Mouse (Mus musculus) CD4-positive naive resting alpha-beta T cell, adult 76 days (primary cell): ENCODE measurements around the gene Olfr868. TPM values are rescaled to one million over a fixed set of nuclear protein-coding genes. Genes with fewer than 3 reads are reported as not detected.

Experiments
- total RNA-seq: library from RNA; stranded (reverse); gene quantifications from one replicate; pipeline ENCODE4 v1.2.4, GENCODE M21; 2023

The Olfr868 gene
- total RNA-seq: not detected

GRCm38 (mm10) chr9:20098326-20098725, at the start of gene Olfr868:
Olfr868 (plus strand) TSS chr9:20098626.

GRCm38 (mm10) chr9:20057462-20057861, 41.0 kb upstream of the Olfr868 start, which contains the start of gene Olfr867:
Olfr867 (minus strand) TSS chr9:20057562.

DNA sequence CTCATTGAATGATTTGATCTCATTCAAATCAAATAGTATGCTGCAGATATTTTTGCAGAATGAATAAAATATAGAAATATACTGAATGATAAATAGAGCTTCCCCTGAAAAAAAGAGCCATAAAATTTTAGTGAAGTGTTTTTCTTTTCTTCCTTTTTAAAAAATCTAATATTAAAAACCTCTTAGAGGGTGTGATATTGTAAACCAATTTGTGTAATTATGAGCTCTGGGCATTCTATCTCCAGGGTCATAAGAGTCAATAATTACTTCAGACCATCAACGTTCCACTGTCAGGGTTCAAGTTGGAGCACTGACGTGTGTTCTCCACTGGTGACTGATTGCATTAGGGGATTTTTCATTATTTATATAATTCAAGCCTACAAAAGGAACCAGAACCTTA, 30.3 kb downstream of the Olfr868 start, which contains the start of gene Olfr869:
Gene Olfr869, plus strand, starts transcription at position 301 of the 400 bp plus-strand sequence.

Other genes with a start within 250 kb of the Olfr868 start
- not detected for gene Olfr860, start 248.9 kb upstream of the Olfr868 start, total RNA-seq
- gene Olfr862, start 210.6 kb upstream of the Olfr868 start, total RNA-seq: not detected
- not detected for gene Olfr77, start 181.8 kb upstream of the Olfr868 start, total RNA-seq
- not detected for gene Olfr866, start 70.6 kb upstream of the Olfr868 start, total RNA-seq
- gene Olfr867, start 41.1 kb upstream of the Olfr868 start, total RNA-seq: not detected
- not detected for gene Olfr869, start 30.4 kb downstream of the Olfr868 start, total RNA-seq
- gene Olfr870, start 75.4 kb downstream of the Olfr868 start, total RNA-seq: not detected
- not detected for gene Olfr871, start 113.6 kb downstream of the Olfr868 start, total RNA-seq
- not detected for gene Olfr872, start 138.5 kb downstream of the Olfr868 start, total RNA-seq
- not detected for gene Olfr39, start 183.7 kb downstream of the Olfr868 start, total RNA-seq
- not detected for gene Olfr873, start 199.9 kb downstream of the Olfr868 start, total RNA-seq
- not detected for gene Olfr18, start 237.5 kb downstream of the Olfr868 start, total RNA-seq